11 mouse cellular contexts compared by ENCODE assay signal in genomic region chr16:30939210-30939609, GRCm38 (mm10).
A peak's percentile ranks its signal among the peaks of the same experiment; 100 is the strongest.
DNase-seq lines count a peak whose midpoint lies in the region; ATAC-seq lines count a peak whose summit lies in the region.
"Had no signal": no experiment of that assay in that cellular context is flagged by ENCODE, and none has a peak within 500 bp of the region (broad histone marks: within the 10 kb centered on the region; RNA-seq: fewer than 3 reads in every experiment).

No protein-coding gene starts in this region.

- no peak for ATAC-seq in kidney, embryonic 16.5 days (ENCODE audit: low FRiP score, low TSS enrichment)
- no peak for ATAC-seq in kidney, embryonic 14.5 days (ENCODE audit: low FRiP score, low TSS enrichment)
- ATAC-seq in embryonic facial prominence, embryonic 11.5 days (replicated peaks; ENCODE audit: insufficient number of reproducible peaks, low FRiP score, low TSS enrichment, low read depth): no peak

- WGBS in kidney, embryonic 16.5 days: 71% methylated on average over 8 of the region's 8 CpGs
- 71% methylated on average over 8 of the region's 8 CpGs for WGBS in kidney, embryonic 14.5 days
- WGBS in embryonic facial prominence, embryonic 11.5 days: 69% methylated on average over 8 of the region's 8 CpGs

- H3K27ac ChIP-seq in kidney, embryonic 16.5 days (ENCODE audit: low read length): 0 out of 2 replicates have a peak overlapping the region, but pooled peaks have one; percentile 1
- no peak overlapping the region for H3K27ac ChIP-seq in kidney, embryonic 14.5 days (ENCODE audit: low read depth, low read length)
- H3K27ac ChIP-seq in embryonic facial prominence, embryonic 11.5 days (replicated peaks; ENCODE audit: low read depth, low read length): no peak overlapping the region
- H3K27ac ChIP-seq: heart, embryonic 10.5 days had no signal

- no peak overlapping the region for H3K4me3 ChIP-seq in kidney, embryonic 16.5 days (ENCODE audit: low read length)
- H3K4me3 ChIP-seq in kidney, embryonic 14.5 days (ENCODE audit: low read length): no peak overlapping the region
- no peak overlapping the region for H3K4me3 ChIP-seq in embryonic facial prominence, embryonic 11.5 days (ENCODE audit: low read depth, low read length)
- H3K4me3 ChIP-seq: heart, embryonic 10.5 days had no signal

- no peaks in the 10 kb centered on the region for H3K36me3 ChIP-seq in kidney, embryonic 16.5 days (ENCODE audit: insufficient read depth, low read length)
- H3K36me3 ChIP-seq in kidney, embryonic 14.5 days (ENCODE audit: control insufficient read depth, insufficient read depth, low read length): no peaks in the 10 kb centered on the region
- no peaks in the 10 kb centered on the region for H3K36me3 ChIP-seq in embryonic facial prominence, embryonic 11.5 days (replicated peaks; ENCODE audit: control insufficient read depth, insufficient read depth, low read depth, low read length)
- H3K36me3 ChIP-seq: G1E; heart, embryonic 10.5 days had no signal

- no peaks in the 10 kb centered on the region for H3K9me3 ChIP-seq in kidney, embryonic 16.5 days (ENCODE audit: low read length)
- no peaks in the 10 kb centered on the region for H3K9me3 ChIP-seq in kidney, embryonic 14.5 days (ENCODE audit: control insufficient read depth, low read length)
- no peaks in the 10 kb centered on the region for H3K9me3 ChIP-seq in embryonic facial prominence, embryonic 11.5 days (replicated peaks; ENCODE audit: control insufficient read depth, low read length)
- H3K9me3 ChIP-seq: G1E; heart, embryonic 10.5 days had no signal

- H3K9ac ChIP-seq in kidney, embryonic 16.5 days (replicated peaks; ENCODE audit: low read length): no peak overlapping the region
- no peak overlapping the region for H3K9ac ChIP-seq in kidney, embryonic 14.5 days (ENCODE audit: low read depth, low read length)
- H3K9ac ChIP-seq in embryonic facial prominence, embryonic 11.5 days (replicated peaks; ENCODE audit: low read length): no peak overlapping the region

- DNase-seq in 416B (ENCODE audit: low read depth): peak; percentile 42
- DNase-seq in ES-CJ7 (ENCODE audit: low read depth, low spot score): peak; percentile 65
- peak; percentile 25 for DNase-seq in embryonic facial prominence, embryonic 11.5 days (ENCODE audit: low spot score)
- DNase-seq in spleen, postnatal 4 days (ENCODE audit: low spot score in 2 of 2): no peak
- no peak for DNase-seq in frontal cortex, postnatal 10 days (ENCODE audit: low spot score in 2 of 2)
- DNase-seq: cerebellum, postnatal 36 days; thymus, postnatal 25 days had no signal

- no peaks in the 10 kb centered on the region for H3K27me3 ChIP-seq in kidney, embryonic 16.5 days (ENCODE audit: insufficient read depth, low read length)
- no peaks in the 10 kb centered on the region for H3K27me3 ChIP-seq in kidney, embryonic 14.5 days (ENCODE audit: control insufficient read depth, insufficient read depth, low read length)
- no peaks in the 10 kb centered on the region for H3K27me3 ChIP-seq in embryonic facial prominence, embryonic 11.5 days (ENCODE audit: control insufficient read depth, insufficient read depth, low read length)

- H3K4me1 ChIP-seq in kidney, embryonic 16.5 days (ENCODE audit: insufficient read depth, low read length): peaks cover 27% of the 10 kb centered on the region
- peaks cover 7% of the 10 kb centered on the region for H3K4me1 ChIP-seq in kidney, embryonic 14.5 days (ENCODE audit: control insufficient read depth, insufficient read depth, low read length)
- H3K4me1 ChIP-seq in embryonic facial prominence, embryonic 11.5 days (ENCODE audit: control insufficient read depth, insufficient read depth, low read length): no peaks in the 10 kb centered on the region

- H3K4me2 ChIP-seq in kidney, embryonic 16.5 days (replicated peaks; ENCODE audit: low read depth, low read length): no peak overlapping the region
- no peak overlapping the region for H3K4me2 ChIP-seq in kidney, embryonic 14.5 days (replicated peaks; ENCODE audit: low read depth, low read length)
- H3K4me2 ChIP-seq in embryonic facial prominence, embryonic 11.5 days (ENCODE audit: low read depth, low read length): no peak overlapping the region

Comparison
In these comparisons a context has a peak if more than half of its experiments do, and no peak if none do; other contexts are left out.
1. DNase-seq: peak in 416B (single experiment), ES-CJ7 (single experiment) and embryonic facial prominence, embryonic 11.5 days (single experiment); none in spleen, postnatal 4 days (0 of 2) and frontal cortex, postnatal 10 days (0 of 2).